Mouse (Mus musculus): ENCODE measurements at regions not wholly inside any gene's neighbourhood (a gene's known extent, or its start where the extent isn't known, plus 50 kb on each side); places are given as distances from the start of the nearest gene placed in this dataset.
A peak's percentile ranks its signal among the peaks of the same experiment; 100 is the strongest.

- DNase-seq (ENCODE audit: low spot score) = no peak
Measured at GRCm38 (mm10) chr1:147239108-147239507, 744.5 kb downstream of the Brinp3 start.

- DNase-seq (ENCODE audit: low spot score) = no peak
Measured at GRCm38 (mm10) chr1:147273324-147273723, 778.8 kb downstream of the Brinp3 start.

- DNase-seq (ENCODE audit: low spot score) = no peak
Measured at GRCm38 (mm10) chr1:147291119-147291518, 796.6 kb downstream of the Brinp3 start.

GRCm38 (mm10) chr1:147309246-147309645 is 814.7 kb downstream of the Brinp3 start:
- DNase-seq (ENCODE audit: low spot score) = no peak

- DNase-seq (ENCODE audit: low spot score) = peak; percentile 38
Measured at GRCm38 (mm10) chr1:147343276-147343953, 848.9 kb downstream of the Brinp3 start.

- DNase-seq (ENCODE audit: low spot score) = no peak
Measured at GRCm38 (mm10) chr1:147344027-147344426, 849.5 kb downstream of the Brinp3 start.

All from testis, postnatal 10 days (tissue).